Mouse (Mus musculus) megakaryocyte, embryonic 14.5 days (primary cell): ENCODE measurements around the gene Olfr543. TPM values are rescaled to one million over a fixed set of nuclear protein-coding genes. Genes with fewer than 3 reads are reported as not detected.

Experiments used
- H3K27me3 ChIP-seq: replicated peaks from 2 replicates; pipeline ENCODE3; 2012; ENCODE audit warnings: inconsistent platforms
- H3K36me3 ChIP-seq: replicated peaks from 2 replicates; pipeline ENCODE3; 2012; ENCODE audit warnings: low read length, inconsistent platforms, mixed read lengths
- H3K4me1 ChIP-seq: 2 replicates; pipeline ENCODE4 v1.6.1; 2012; ENCODE audit warnings: inconsistent platforms
- H3K4me3 ChIP-seq: replicated peaks from 2 replicates; pipeline ENCODE3; 2012; ENCODE audit warnings: moderate library complexity, mild to moderate bottlenecking, inconsistent platforms
- H3K9me3 ChIP-seq: 2 replicates; pipeline ENCODE4 v1.6.1; 2012; ENCODE audit warnings: inconsistent platforms
- FLI1 ChIP-seq: IDR thresholded peaks from 2 replicates; pipeline ENCODE4 v1.6.1; 2012; ENCODE audit warnings: low read length, inconsistent platforms, mixed read lengths
- GATA1 ChIP-seq: IDR thresholded peaks from 3 replicates; pipeline ENCODE4 v1.6.1; 2012; ENCODE audit warnings: mixed read lengths, low read length, inconsistent platforms, borderline replicate concordance
- polyA plus RNA-seq: library from polyadenylated mRNA; stranded (reverse); fragments of >175 nt; gene quantifications from 2 replicates; pipeline ENCODE4 v1.2.3, GENCODE M21; 2012; ENCODE audit warnings: low replicate concordance; ENCODE audit not compliant: insufficient read depth

Olfr543 gene
- polyA plus RNA-seq, 1 experiment, result not detected

DNA sequence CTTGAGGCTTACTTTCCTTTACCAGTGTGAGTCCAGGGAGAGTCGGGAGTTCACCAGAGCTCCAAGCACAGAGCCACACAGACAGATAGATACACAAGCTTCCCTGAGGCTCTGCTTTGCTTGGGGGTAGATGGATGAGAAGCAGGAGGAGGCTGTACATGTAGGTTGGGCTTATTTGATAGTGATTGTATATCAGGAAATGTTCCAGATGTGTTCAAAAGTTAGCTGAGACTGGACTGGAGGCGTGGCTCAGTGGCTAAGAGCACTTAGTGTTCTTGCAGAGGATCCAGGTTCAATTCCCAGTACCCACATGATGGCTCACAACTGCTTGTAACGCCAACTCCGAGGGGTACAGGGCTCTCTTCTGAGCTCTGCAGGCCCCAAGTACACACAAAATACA lies 3.1 kb downstream of the Olfr543 start:
- Histone ChIP-seq H3K36me3 (peaks cover 12% of the 10 kb centered on the region), H3K27me3 (no peaks in the 10 kb centered on the region), H3K4me3 (no peak overlapping the region), H3K4me1 (peaks cover 52% of the 10 kb centered on the region), H3K9me3 (no peaks in the 10 kb centered on the region)
- TF ChIP-seq GATA1 (no peak), FLI1 (no peak)

DNA sequence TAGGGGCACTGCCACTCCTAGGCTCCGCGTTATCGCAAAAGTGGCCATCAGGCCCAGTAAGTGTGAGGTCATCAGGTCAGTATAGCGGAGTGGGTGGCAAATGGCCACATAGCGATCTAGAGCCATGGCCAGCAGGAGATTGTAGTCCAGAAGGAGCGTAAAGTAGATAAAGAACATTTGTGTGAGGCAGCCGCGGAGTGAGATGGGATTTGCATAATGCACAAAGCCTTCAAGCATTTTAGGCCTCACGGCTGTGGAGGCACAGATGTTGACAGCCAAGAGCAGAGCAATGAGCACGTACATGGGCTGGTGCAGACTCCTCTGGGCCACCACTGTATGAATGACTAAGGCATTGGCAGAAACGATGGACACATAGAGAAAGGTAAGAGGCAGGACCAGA lies 4.1 kb downstream of the Olfr543 start:
- H3K4me1 ChIP-seq, result peaks cover 41% of the 10 kb centered on the region
- no peaks in the 10 kb centered on the region for H3K9me3 ChIP-seq
- peaks cover 12% of the 10 kb centered on the region for H3K36me3 ChIP-seq
- TF ChIP-seq FLI1 (no peak), GATA1 (no peak)
- no peaks in the 10 kb centered on the region for H3K27me3 ChIP-seq
- no peak overlapping the region for H3K4me3 ChIP-seq

DNA sequence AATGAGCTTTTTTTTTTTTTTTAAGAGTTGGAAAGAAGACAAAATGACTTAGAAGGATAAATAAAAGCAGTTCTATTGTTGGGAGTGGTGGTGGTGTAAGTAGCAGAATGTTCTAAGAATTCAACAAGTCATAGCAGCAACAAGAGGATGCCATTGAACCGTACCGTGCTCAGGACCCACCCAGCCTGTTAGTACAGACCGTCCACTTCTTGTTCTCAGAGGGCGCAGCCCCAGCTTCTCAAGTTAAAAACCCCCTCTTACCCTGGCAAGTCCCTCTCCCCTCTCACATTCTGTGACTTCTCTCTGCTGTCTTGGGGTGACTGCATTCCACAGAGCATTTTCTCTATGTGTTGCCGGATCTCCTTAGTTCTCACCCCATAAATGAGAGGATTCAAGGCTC lies 4.9 kb downstream of the Olfr543 start:
- no peak for TF ChIP-seq GATA1
- no peak for TF ChIP-seq FLI1
- Histone ChIP-seq H3K36me3 (peaks cover 12% of the 10 kb centered on the region), H3K9me3 (no peaks in the 10 kb centered on the region), H3K4me1 (peaks cover 36% of the 10 kb centered on the region), H3K27me3 (no peaks in the 10 kb centered on the region), H3K4me3 (no peak overlapping the region)

DNA sequence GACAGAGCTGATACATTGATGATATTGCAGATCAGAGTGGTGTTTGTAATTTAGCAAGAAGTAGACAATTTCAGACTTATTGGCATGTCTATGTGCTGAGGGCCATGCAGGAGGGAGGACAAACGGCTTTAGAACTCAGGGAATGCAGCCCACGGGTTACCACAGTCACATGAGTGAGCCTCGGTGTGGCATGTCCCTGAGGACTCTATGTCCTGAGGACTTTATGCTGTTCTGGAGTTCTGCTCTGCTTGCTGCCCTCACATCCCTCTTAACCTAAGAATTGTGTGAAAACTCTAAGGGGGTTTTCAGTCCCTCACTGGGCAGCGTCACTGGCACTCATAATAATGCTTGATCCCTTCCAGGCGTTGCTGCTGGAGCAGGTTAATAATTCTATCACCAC lies 8.8 kb downstream of the Olfr543 start:
- Histone ChIP-seq H3K4me3 (no peak overlapping the region), H3K4me1 (peaks cover 5% of the 10 kb centered on the region), H3K9me3 (no peaks in the 10 kb centered on the region), H3K36me3 (peaks cover 41% of the 10 kb centered on the region), H3K27me3 (no peaks in the 10 kb centered on the region)
- TF ChIP-seq GATA1 (no peak), FLI1 (no peak)

DNA sequence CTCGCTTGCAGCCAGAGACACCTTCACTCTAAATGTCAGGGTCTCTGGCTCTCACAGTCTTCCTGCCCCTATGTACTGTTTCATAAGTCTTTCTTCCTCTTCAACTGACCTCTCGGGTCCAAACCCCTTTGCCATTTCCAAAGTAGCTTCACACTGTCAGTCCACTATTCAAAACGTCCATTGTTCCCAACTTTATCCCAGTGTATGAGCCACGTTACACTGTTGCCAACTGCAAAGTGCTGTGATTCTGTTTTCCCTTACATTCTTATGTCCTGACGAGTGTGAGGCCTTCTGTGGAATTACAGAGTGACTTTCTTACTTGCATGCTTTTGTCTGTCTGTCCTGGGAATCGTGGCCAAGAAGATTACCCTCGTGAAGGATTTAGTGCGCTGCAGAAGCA lies 13.9 kb downstream of the Olfr543 start:
- no peak overlapping the region for H3K4me3 ChIP-seq
- TF ChIP-seq GATA1 (no peak), FLI1 (no peak)
- no peaks in the 10 kb centered on the region for H3K9me3 ChIP-seq
- no peaks in the 10 kb centered on the region for H3K27me3 ChIP-seq
- peaks cover 78% of the 10 kb centered on the region for H3K36me3 ChIP-seq
- no peaks in the 10 kb centered on the region for H3K4me1 ChIP-seq

DNA sequence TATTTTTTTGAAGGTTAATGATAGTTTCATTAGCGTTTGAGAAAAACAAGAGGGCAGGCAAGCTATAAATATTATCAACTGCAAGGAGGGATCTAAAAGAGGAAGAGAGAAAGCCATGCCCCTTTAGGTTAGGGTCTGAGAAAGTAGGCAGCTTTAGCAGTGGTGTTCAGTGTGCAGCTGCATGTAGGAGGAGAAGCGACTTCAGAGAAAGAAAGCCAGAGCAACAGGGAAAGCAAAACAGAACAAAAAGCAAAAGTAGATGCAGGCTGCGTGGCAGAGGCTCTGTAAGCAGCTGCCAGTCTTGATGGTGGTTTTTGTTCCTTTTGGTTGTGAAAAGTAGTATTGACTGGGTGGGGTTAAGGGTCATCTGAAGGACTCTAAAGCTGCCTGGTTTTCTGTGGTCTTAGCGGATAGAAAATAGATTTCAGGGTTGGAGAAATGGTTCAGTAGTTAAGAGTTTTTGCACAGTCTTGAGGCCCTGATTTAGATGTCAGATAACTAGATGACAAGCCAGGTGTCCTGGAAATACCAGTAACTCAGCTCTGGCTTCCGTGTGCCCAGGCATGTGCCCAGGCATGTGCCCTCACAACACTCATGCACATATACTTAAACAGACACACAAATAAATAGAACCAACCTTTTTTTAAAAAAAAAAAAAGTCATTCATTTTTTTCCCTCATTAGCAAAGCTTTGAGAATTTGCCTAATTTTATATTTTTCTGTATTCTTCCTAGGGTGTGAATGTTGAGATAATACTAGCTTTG lies 22.7 kb downstream of the Olfr543 start:
- peaks cover 93% of the 10 kb centered on the region for H3K36me3 ChIP-seq
- H3K4me3 ChIP-seq, result no peak overlapping the region
- no peaks in the 10 kb centered on the region for H3K9me3 ChIP-seq
- TF ChIP-seq FLI1 (no peak), GATA1 (no peak)
- no peaks in the 10 kb centered on the region for H3K4me1 ChIP-seq
- H3K27me3 ChIP-seq, result no peaks in the 10 kb centered on the region

DNA sequence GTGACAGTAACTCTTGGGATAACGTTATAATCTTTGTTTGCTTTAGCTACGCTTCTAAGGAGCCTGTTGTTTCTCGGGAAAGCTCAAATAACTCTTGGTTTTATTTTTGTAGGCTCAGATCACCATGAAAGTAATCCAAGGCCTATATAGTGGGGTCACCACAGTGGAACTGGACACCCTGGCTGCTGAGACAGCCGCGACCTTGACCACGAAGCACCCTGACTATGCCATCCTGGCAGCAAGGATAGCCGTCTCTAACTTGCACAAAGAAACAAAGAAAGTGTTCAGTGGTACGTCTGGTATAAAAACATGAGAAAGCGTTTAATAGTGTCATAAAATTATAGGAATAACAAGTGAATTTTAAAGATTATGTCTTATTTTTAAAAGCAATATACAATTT lies 35.0 kb downstream of the Olfr543 start:
- H3K4me1 ChIP-seq, result peaks cover 20% of the 10 kb centered on the region
- no peaks in the 10 kb centered on the region for H3K9me3 ChIP-seq
- H3K27me3 ChIP-seq, result no peaks in the 10 kb centered on the region
- H3K36me3 ChIP-seq, result peaks cover 69% of the 10 kb centered on the region
- TF ChIP-seq GATA1, result no peak
- no peak for TF ChIP-seq FLI1
- H3K4me3 ChIP-seq, result no peak overlapping the region

DNA sequence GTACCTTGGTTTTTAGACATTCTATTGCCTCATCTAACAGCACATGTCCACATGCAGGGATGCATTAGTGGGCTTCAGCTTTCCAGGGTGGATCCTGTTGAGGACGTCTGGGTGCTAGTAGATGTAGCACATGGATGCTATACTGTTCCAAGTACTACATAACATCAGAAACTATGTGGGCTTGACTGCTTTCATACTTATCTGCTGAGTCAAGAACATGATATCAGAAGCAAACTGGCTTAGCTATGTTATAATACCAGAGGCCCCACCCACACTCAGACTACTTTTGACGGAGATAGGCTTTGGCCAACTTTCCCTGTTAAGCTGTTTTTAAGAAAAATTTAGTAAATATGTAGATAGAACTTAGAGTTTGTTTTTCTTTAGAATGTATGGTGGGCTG lies 37.2 kb downstream of the Olfr543 start:
- peaks cover 25% of the 10 kb centered on the region for H3K4me1 ChIP-seq
- H3K4me3 ChIP-seq, result peak overlapping the region; percentile 9
- peaks cover 49% of the 10 kb centered on the region for H3K36me3 ChIP-seq
- H3K27me3 ChIP-seq, result no peaks in the 10 kb centered on the region
- TF ChIP-seq FLI1, result no peak
- no peak for TF ChIP-seq GATA1
- no peaks in the 10 kb centered on the region for H3K9me3 ChIP-seq

DNA sequence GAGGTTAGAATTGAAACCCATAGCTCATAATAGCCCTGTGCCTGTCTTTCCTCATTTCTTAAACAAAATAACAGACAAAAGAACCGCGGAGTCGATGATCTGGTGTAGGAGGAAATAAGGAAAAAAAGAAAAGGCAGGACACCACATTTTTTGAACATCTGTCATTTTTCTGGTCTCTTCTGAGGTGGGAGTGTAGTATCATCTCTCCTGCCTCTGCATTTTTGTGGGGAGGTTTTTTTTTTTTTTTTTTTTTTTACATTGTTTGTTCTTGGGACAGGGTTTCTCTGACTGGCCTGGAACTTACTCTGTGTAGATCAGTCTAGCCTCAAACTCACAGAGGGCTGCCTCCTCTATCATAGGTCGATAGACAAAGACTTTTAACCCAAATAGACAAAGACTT lies 39.0 kb downstream of the Olfr543 start:
- no peaks in the 10 kb centered on the region for H3K9me3 ChIP-seq
- TF ChIP-seq FLI1 (no peak), GATA1 (no peak)
- H3K4me3 ChIP-seq, result peak overlapping the region; percentile 96
- H3K27me3 ChIP-seq, result no peaks in the 10 kb centered on the region
- H3K36me3 ChIP-seq, result peaks cover 38% of the 10 kb centered on the region
- H3K4me1 ChIP-seq, result peaks cover 27% of the 10 kb centered on the region

DNA sequence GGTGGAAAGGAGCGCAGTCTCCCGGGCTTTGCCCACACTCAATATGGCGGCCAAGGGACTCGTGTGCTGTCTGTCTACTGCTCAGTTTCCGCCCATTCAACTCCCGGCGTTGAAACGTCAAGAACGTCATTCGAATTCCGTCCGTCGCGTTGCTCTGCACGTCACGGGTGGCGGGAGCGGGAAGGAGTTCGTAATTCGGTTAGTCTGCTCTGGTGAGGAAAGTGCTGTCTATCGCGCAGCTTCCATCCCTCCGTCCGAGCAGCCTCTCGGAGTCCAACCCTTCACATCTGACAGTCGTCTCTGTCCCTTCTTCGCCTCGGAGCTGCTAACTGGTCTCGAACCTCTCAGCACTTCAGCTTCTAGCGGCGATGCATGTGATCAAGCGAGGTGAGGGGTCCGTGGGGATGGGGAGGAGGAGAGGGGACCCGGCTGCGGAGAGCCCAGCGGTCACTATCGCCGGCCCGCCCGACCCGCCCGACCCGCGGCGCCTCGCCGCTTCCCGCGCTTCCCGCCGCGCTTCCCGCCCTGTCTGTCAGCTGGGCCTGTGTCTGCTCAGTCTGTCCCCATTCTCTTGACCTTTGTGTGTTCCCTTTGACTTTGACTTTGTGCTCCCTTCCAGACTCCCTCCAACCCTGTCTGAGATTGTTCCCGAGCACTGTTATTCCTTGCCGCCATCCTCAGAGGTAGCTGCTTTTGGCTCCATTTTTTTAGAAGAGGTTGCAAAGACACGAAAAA lies 39.7 kb downstream of the Olfr543 start, which contains the start of gene Rrm1:
Gene Rrm1, plus strand, starts transcription at position 39 of the 735 bp plus-strand sequence.
- peaks cover 27% of the 10 kb centered on the region for H3K4me1 ChIP-seq
- H3K4me3 ChIP-seq, result peak within 1 kb of the TSS; percentile 96
- no peaks in the 10 kb centered on the region for H3K9me3 ChIP-seq
- H3K36me3 ChIP-seq, result peaks cover 39% of the 10 kb centered on the region
- TF ChIP-seq GATA1, result no peak
- no peak; the same call in 1 of the 2 replicates for TF ChIP-seq FLI1
- no peaks in the 10 kb centered on the region for H3K27me3 ChIP-seq
